Mouse (Mus musculus): ENCODE measurements around the gene Notch1. TPM values are rescaled to one million over a fixed set of nuclear protein-coding genes. Genes with fewer than 3 reads are reported as not detected.

The Notch1 gene
- 1.1 TPM for polyA plus RNA-seq (2014; fragmentation: Illumina TruSeq; extraction: RNeasy Lipid Tissue Mini Kit (QIAGEN cat#74804); ENCODE audit: low replicate concordance)

GRCm38 (mm10) chr2:26516275-26516674 lies at the start of gene Notch1:
Gene Notch1, minus strand, starts transcription at chr2:26516663.

GRCm38 (mm10) chr2:26444946-26445665 lies 71.4 kb downstream of the Notch1 start, which contains the start of gene Sec16a:
Gene Sec16a, minus strand, starts transcription at chr2:26445216.

DNA sequence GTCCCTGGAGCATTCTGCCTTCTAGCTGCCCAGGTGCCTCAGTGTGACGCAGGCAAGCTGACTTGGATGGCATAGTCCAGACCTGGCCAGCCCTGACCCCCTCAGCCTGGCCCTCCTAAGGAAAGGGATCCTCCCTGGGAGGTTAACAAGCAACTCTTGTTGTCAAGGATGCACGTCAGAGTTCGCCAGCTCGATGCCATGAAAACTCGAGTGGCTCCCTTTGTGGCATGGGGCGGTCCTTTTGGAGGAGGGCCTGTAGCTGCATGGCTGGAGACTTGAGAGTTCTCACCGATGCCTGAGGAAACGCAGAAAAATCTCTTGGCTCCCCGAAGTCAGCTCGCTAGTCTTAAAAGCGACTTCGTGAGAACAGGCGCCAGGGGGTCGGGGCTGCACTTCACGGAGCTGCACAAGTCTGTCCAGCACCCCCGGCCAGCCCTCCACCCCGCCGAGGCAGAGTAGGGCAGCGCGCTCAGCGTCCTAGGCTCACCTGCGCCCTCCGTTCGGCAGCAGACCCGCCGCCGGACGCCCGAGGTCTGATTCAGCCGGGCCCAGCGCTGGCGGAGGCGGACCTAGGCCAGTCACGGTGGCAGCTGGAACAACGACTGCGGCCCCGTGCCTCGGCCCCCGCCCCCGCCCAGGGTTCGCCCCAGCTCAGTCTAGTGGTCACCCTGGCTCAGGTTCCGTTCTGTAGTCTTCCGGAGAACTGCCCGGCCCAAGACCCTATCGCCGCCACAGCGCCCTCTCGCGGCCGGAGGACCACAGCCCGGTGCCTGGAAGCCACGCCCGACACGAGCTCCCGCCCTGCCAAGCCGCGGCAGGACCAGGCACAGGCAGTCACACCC lies 107.7 kb downstream of the Notch1 start, which contains the start of gene Inpp5e:
TSS of gene Inpp5e (minus strand) at position 689 of the 842 bp plus-strand sequence.

Other genes with a start within 250 kb of the Notch1 start
- 0.11 TPM for gene Ccdc187, start 222.1 kb downstream of the Notch1 start, polyA plus RNA-seq (2014; fragmentation: Illumina TruSeq; extraction: RNeasy Lipid Tissue Mini Kit (QIAGEN cat#74804); ENCODE audit: low replicate concordance)
- gene Gpsm1, start 201.1 kb downstream of the Notch1 start, polyA plus RNA-seq (2014; fragmentation: Illumina TruSeq; extraction: RNeasy Lipid Tissue Mini Kit (QIAGEN cat#74804); ENCODE audit: low replicate concordance) = not detected
- gene Dnlz, start 164.6 kb downstream of the Notch1 start, polyA plus RNA-seq (2014; fragmentation: Illumina TruSeq; extraction: RNeasy Lipid Tissue Mini Kit (QIAGEN cat#74804); ENCODE audit: low replicate concordance) = 0.67 TPM
- not detected for gene Card9, start 155.7 kb downstream of the Notch1 start, polyA plus RNA-seq (2014; fragmentation: Illumina TruSeq; extraction: RNeasy Lipid Tissue Mini Kit (QIAGEN cat#74804); ENCODE audit: low replicate concordance)
- gene Snapc4, start 136.0 kb downstream of the Notch1 start, polyA plus RNA-seq (2014; fragmentation: Illumina TruSeq; extraction: RNeasy Lipid Tissue Mini Kit (QIAGEN cat#74804); ENCODE audit: low replicate concordance) = 2.5 TPM
- gene Entr1, start 127.3 kb downstream of the Notch1 start, polyA plus RNA-seq (2014; fragmentation: Illumina TruSeq; extraction: RNeasy Lipid Tissue Mini Kit (QIAGEN cat#74804); ENCODE audit: low replicate concordance) = 27.0 TPM
- 81.5 TPM for gene Pmpca, start 127.3 kb downstream of the Notch1 start, polyA plus RNA-seq (2014; fragmentation: Illumina TruSeq; extraction: RNeasy Lipid Tissue Mini Kit (QIAGEN cat#74804); ENCODE audit: low replicate concordance)
- 4.4 TPM for gene Inpp5e, start 107.5 kb downstream of the Notch1 start, polyA plus RNA-seq (2014; fragmentation: Illumina TruSeq; extraction: RNeasy Lipid Tissue Mini Kit (QIAGEN cat#74804); ENCODE audit: low replicate concordance)
- 58.1 TPM for gene Sec16a, start 71.4 kb downstream of the Notch1 start, polyA plus RNA-seq (2014; fragmentation: Illumina TruSeq; extraction: RNeasy Lipid Tissue Mini Kit (QIAGEN cat#74804); ENCODE audit: low replicate concordance)
- 1.0 TPM for gene Egfl7, start 63.4 kb upstream of the Notch1 start, polyA plus RNA-seq (2014; fragmentation: Illumina TruSeq; extraction: RNeasy Lipid Tissue Mini Kit (QIAGEN cat#74804); ENCODE audit: low replicate concordance)
- gene Gm20532, start 70.0 kb upstream of the Notch1 start, polyA plus RNA-seq (2014; fragmentation: Illumina TruSeq; extraction: RNeasy Lipid Tissue Mini Kit (QIAGEN cat#74804); ENCODE audit: low replicate concordance) = not detected
- 3.9 TPM for gene Agpat2, start 87.8 kb upstream of the Notch1 start, polyA plus RNA-seq (2014; fragmentation: Illumina TruSeq; extraction: RNeasy Lipid Tissue Mini Kit (QIAGEN cat#74804); ENCODE audit: low replicate concordance)
- not detected for gene Fam69b, start 111.8 kb upstream of the Notch1 start, polyA plus RNA-seq (2014; fragmentation: Illumina TruSeq; extraction: RNeasy Lipid Tissue Mini Kit (QIAGEN cat#74804); ENCODE audit: low replicate concordance)
- not detected for gene Lcn4, start 154.6 kb upstream of the Notch1 start, polyA plus RNA-seq (2014; fragmentation: Illumina TruSeq; extraction: RNeasy Lipid Tissue Mini Kit (QIAGEN cat#74804); ENCODE audit: low replicate concordance)

Measured in small intestine, adult 10 weeks (tissue).